Mouse (Mus musculus): ENCODE data around the gene Ddx55. TPM values are rescaled to one million over a fixed set of nuclear protein-coding genes. Genes with fewer than 3 reads are reported as not detected.
"Not testable (repeated sequence)": the region's sequence is repeated elsewhere in the genome, so short reads cannot be mapped to it uniquely, and the experiment has no call there.

The Ddx55 gene
- polyA plus RNA-seq, 1 experiment from 2014 or later = 7.5 TPM

- 81% methylated on average over 12 of the region's 12 CpGs for WGBS
- no peak overlapping the region for H3K27ac ChIP-seq
- no peak overlapping the region for H3K4me2 ChIP-seq (ENCODE audit: low read length)
- H3K4me1 ChIP-seq (replicated peaks; ENCODE audit: insufficient read depth, low read length) = no peaks in the 10 kb centered on the region
- no peak overlapping the region for H3K9ac ChIP-seq (ENCODE audit: low read depth, low read length)
- DNase-seq (ENCODE audit: low spot score) (no peak), ATAC-seq (replicated peaks; ENCODE audit: low FRiP score, low read depth) (no peak)
- no peak overlapping the region for H3K4me3 ChIP-seq (replicated peaks; ENCODE audit: low read depth, low read length)
- H3K36me3 ChIP-seq (ENCODE audit: insufficient read depth, low read length) = peaks cover 77% of the 10 kb centered on the region
- TF ChIP-seq CTCF (IDR thresholded peaks at IDR 0.05; ENCODE audit: low read depth) = no peak
- no peaks in the 10 kb centered on the region for H3K27me3 ChIP-seq (ENCODE audit: insufficient read depth, low read length)
- no peaks in the 10 kb centered on the region for H3K9me3 ChIP-seq (replicated peaks; ENCODE audit: low read length)
These were observed 18.4 kb downstream of the Ddx55 start for GRCm38 (mm10) chr5:124571068-124571467.

- Histone ChIP-seq H3K9me3 (replicated peaks; ENCODE audit: low read length) (no peaks in the 10 kb centered on the region), H3K9ac (ENCODE audit: low read depth, low read length) (no peak overlapping the region), H3K4me3 (replicated peaks; ENCODE audit: low read depth, low read length) (no peak overlapping the region), H3K4me2 (ENCODE audit: low read length) (no peak overlapping the region), H3K27me3 (ENCODE audit: insufficient read depth, low read length) (no peaks in the 10 kb centered on the region), H3K36me3 (ENCODE audit: insufficient read depth, low read length) (peaks cover 58% of the 10 kb centered on the region), H3K4me1 (replicated peaks; ENCODE audit: insufficient read depth, low read length) (peaks cover 10% of the 10 kb centered on the region; the same call in 1 of the 2 replicates), H3K27ac (no peak overlapping the region)
- WGBS = 83% methylated on average over 7 of the region's 7 CpGs
- DNase-seq (ENCODE audit: low spot score) = no peak
- no peak for ATAC-seq (replicated peaks; ENCODE audit: low FRiP score, low read depth)
- no peak for TF ChIP-seq CTCF (IDR thresholded peaks at IDR 0.05; ENCODE audit: low read depth)
These were observed 22.8 kb downstream of the Ddx55 start for GRCm38 (mm10) chr5:124575467-124575866.

- Histone ChIP-seq H3K4me2 (ENCODE audit: low read length) (peak within 1 kb of the TSS; percentile 79), H3K36me3 (ENCODE audit: insufficient read depth, low read length) (peaks cover 29% of the 10 kb centered on the region), H3K27ac (no peak within 1 kb of the TSS; the same call in 1 of the 2 replicates), H3K4me1 (replicated peaks; ENCODE audit: insufficient read depth, low read length) (peaks cover 10% of the 10 kb centered on the region; the same call in 1 of the 2 replicates), H3K9me3 (replicated peaks; ENCODE audit: low read length) (no peaks in the 10 kb centered on the region), H3K9ac (ENCODE audit: low read depth, low read length) (peak within 1 kb of the TSS; percentile 71), H3K4me3 (replicated peaks; ENCODE audit: low read depth, low read length) (peak within 1 kb of the TSS; percentile 63), H3K27me3 (ENCODE audit: insufficient read depth, low read length) (no peaks in the 10 kb centered on the region)
- no peak for TF ChIP-seq CTCF (IDR thresholded peaks at IDR 0.05; ENCODE audit: low read depth)
- ATAC-seq (replicated peaks; ENCODE audit: low FRiP score, low read depth) (peak; percentile 92), DNase-seq (ENCODE audit: low spot score) (peak; percentile 94)
- 1% methylated on average over 51 of the region's 51 CpGs for WGBS
These were observed 26.1 kb downstream of the Ddx55 start, which contains the start of the genes Eif2b1 and Gtf2h3 for GRCm38 (mm10) chr5:124578633-124579317. Gene Eif2b1 (minus strand): TSS chr5:124579131. Gene Gtf2h3 (plus strand): TSS chr5:124579140.

GRCm38 (mm10) chr5:124582515-124582914 lies 29.9 kb downstream of the Ddx55 start:
- H3K27ac ChIP-seq = no peak overlapping the region
- ATAC-seq (replicated peaks; ENCODE audit: low FRiP score, low read depth) = no peak
- WGBS = 90% methylated on average over 5 of the region's 5 CpGs
- peaks cover 10% of the 10 kb centered on the region; the same call in 1 of the 2 replicates for H3K4me1 ChIP-seq (replicated peaks; ENCODE audit: insufficient read depth, low read length)
- H3K27me3 ChIP-seq (ENCODE audit: insufficient read depth, low read length) = no peaks in the 10 kb centered on the region
- no peak for DNase-seq (ENCODE audit: low spot score)
- no peak overlapping the region for H3K4me3 ChIP-seq (replicated peaks; ENCODE audit: low read depth, low read length)
- H3K9me3 ChIP-seq (replicated peaks; ENCODE audit: low read length) = no peaks in the 10 kb centered on the region
- no peak for TF ChIP-seq CTCF (IDR thresholded peaks at IDR 0.05; ENCODE audit: low read depth)
- H3K9ac ChIP-seq (ENCODE audit: low read depth, low read length) = no peak overlapping the region
- H3K36me3 ChIP-seq (ENCODE audit: insufficient read depth, low read length) = peaks cover 16% of the 10 kb centered on the region; the same call in 1 of the 2 replicates
- H3K4me2 ChIP-seq (ENCODE audit: low read length) = no peak overlapping the region

GRCm38 (mm10) chr5:124592768-124593167 lies 40.1 kb downstream of the Ddx55 start:
- DNase-seq (ENCODE audit: low spot score) = no peak
- H3K36me3 ChIP-seq (ENCODE audit: insufficient read depth, low read length) = peaks cover 48% of the 10 kb centered on the region
- H3K27me3 ChIP-seq (ENCODE audit: insufficient read depth, low read length) = no peaks in the 10 kb centered on the region
- WGBS = 97% methylated on average over 3 of the region's 3 CpGs
- H3K9ac ChIP-seq (ENCODE audit: low read depth, low read length) = no peak overlapping the region
- ATAC-seq (replicated peaks; ENCODE audit: low FRiP score, low read depth) = no peak
- no peaks in the 10 kb centered on the region for H3K4me1 ChIP-seq (replicated peaks; ENCODE audit: insufficient read depth, low read length)
- TF ChIP-seq CTCF (IDR thresholded peaks at IDR 0.05; ENCODE audit: low read depth) = no peak
- no peak overlapping the region for H3K4me3 ChIP-seq (replicated peaks; ENCODE audit: low read depth, low read length)
- no peak overlapping the region for H3K27ac ChIP-seq
- H3K4me2 ChIP-seq (ENCODE audit: low read length) = no peak overlapping the region
- no peaks in the 10 kb centered on the region for H3K9me3 ChIP-seq (replicated peaks; ENCODE audit: low read length)

GRCm38 (mm10) chr5:124598224-124599174 lies 45.8 kb downstream of the Ddx55 start:
- Histone ChIP-seq H3K4me2 (ENCODE audit: low read length) (peak overlapping the region; percentile 88), H3K27me3 (ENCODE audit: insufficient read depth, low read length) (no peaks in the 10 kb centered on the region), H3K4me1 (replicated peaks; ENCODE audit: insufficient read depth, low read length) (peaks cover 4% of the 10 kb centered on the region; the same call in 1 of the 2 replicates), H3K27ac (no peak overlapping the region), H3K4me3 (replicated peaks; ENCODE audit: low read depth, low read length) (peak overlapping the region; percentile 86), H3K9me3 (replicated peaks; ENCODE audit: low read length) (no peaks in the 10 kb centered on the region), H3K36me3 (ENCODE audit: insufficient read depth, low read length) (peaks cover 14% of the 10 kb centered on the region; the same call in 1 of the 2 replicates), H3K9ac (ENCODE audit: low read depth, low read length) (peak overlapping the region; percentile 66)
- TF ChIP-seq CTCF (IDR thresholded peaks at IDR 0.05; ENCODE audit: low read depth) = no peak
- 7% methylated on average over 30 of the region's 30 CpGs for WGBS
- peak; percentile 99 for ATAC-seq (replicated peaks; ENCODE audit: low FRiP score, low read depth)
- peak; percentile 99 for DNase-seq (ENCODE audit: low spot score)

GRCm38 (mm10) chr5:124599726-124600125 lies 47.1 kb downstream of the Ddx55 start:
- not testable (repeated sequence) for H3K4me2 ChIP-seq (ENCODE audit: low read length); H3K4me1 ChIP-seq (replicated peaks; ENCODE audit: insufficient read depth, low read length); H3K9me3 ChIP-seq (replicated peaks; ENCODE audit: low read length); H3K4me3 ChIP-seq (replicated peaks; ENCODE audit: low read depth, low read length); H3K27me3 ChIP-seq (ENCODE audit: insufficient read depth, low read length); ATAC-seq (replicated peaks; ENCODE audit: low FRiP score, low read depth); DNase-seq (ENCODE audit: low spot score); H3K27ac ChIP-seq; H3K9ac ChIP-seq (ENCODE audit: low read depth, low read length)
- 63% methylated on average over 8 of the region's 8 CpGs for WGBS
- H3K36me3 ChIP-seq (ENCODE audit: insufficient read depth, low read length) = peaks cover 11% of the 10 kb centered on the region; the same call in 1 of the 2 replicates

All from kidney, postnatal 0 days (tissue).